Mouse (Mus musculus) C2C12 (cell line): Measurements from ENCODE around the gene Ift122.

ENCODE experiments used
- CEBPB ChIP-seq: IDR thresholded peaks from one replicate; pipeline ENCODE4 v1.6.1; 2011; ENCODE audit warnings: low read depth, mild to moderate bottlenecking, control low read depth, moderate library complexity
- CTCF ChIP-seq: IDR thresholded peaks from one replicate; pipeline ENCODE4 v1.5.1; 2011; ENCODE audit not compliant: control insufficient read depth, insufficient read depth, insufficient read length
- MAX ChIP-seq: IDR thresholded peaks from one replicate; pipeline ENCODE4 v1.6.1; 2011; ENCODE audit warnings: mild to moderate bottlenecking, control low read depth
- MYOD1 ChIP-seq: IDR thresholded peaks from one replicate; pipeline ENCODE4 v1.6.1; 2011; ENCODE audit warnings: low read depth; ENCODE audit not compliant: control insufficient read depth, insufficient read length
- MYOG ChIP-seq: IDR thresholded peaks from one replicate; pipeline ENCODE4 v1.6.1; 2011; ENCODE audit not compliant: control insufficient read depth, insufficient read length; ENCODE audit errors: extremely low read depth

DNA sequence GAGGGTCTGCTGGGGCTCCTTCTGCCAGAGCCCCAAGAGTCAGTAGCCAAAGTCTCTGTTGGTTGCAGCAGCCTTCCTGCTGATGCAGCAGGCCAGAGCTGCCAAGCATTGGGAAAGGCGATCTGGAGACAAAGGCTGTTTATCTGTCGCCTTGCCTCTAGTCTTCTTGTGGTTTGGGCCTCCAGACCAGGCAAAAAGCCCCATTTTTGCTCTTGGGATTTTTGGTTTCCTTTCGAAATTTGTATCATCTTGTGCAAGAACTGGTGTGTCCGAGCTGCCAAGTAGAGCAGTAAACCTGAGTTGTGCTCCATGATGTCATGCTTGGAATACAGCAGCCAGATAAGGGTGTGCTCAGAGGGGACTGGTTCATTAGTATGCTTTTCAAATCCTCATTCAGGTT lies 43.8 kb downstream of the Ift122 start:
- TF ChIP-seq MYOG, result no peak
- no peak for TF ChIP-seq CTCF
- no peak for TF ChIP-seq MYOD1
- TF ChIP-seq MAX, result no peak
- no peak for TF ChIP-seq CEBPB
